Mouse (Mus musculus): ENCODE data around the gene Rsf1. TPM values are rescaled to one million over a fixed set of nuclear protein-coding genes. Genes with fewer than 3 reads are reported as not detected.

The Rsf1 gene
- total RNA-seq, 2 experiments from 2014 or later = 14.1 to 16.0 TPM

DNA sequence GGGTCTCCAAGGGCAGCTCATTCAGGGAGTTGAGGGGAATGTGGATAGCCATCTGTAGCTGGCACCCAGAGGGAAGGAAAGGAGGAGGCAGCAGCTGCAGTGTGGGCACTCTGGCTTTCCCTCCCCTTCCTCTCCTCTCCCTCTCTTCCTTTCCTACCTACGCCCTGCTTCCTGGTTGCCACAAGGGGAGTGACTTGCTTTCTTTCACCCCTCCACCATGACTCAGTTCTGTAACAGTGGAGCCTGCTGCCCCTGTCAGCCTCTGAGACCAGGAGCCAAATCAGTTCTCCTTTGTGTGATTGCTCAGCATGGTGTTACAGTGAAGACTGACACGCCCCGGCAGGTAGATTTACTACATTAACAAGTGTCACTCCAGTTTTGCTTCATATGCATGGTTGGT, 129.5 kb downstream of the Rsf1 start:
- H3K4me3 ChIP-seq = no peak overlapping the region
- no peak for TF ChIP-seq CTCF (IDR thresholded peaks at IDR 0.05)
- intact Hi-C loops (cut with DNase I) = no loop called here
- H3K27ac ChIP-seq = no peak overlapping the region
- DNase-seq = no peak

DNA sequence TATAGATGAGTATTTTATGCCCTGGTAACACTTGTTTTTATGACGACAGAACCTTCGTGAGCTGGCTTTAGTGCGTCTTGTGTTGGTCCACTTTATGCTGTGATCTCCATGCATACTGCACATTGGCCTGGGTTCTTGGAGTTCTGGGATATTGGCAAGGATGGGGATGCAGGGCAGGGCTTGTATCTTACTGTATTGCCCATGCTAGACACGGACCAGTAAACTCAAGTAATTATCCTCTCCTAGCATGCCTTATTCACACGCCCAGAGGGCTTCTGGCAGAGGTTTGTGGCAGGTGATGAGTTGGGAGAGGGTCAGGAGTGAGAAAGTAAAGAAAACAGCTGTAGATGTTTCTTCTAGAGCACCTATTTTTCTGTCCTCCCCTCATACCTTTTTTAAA, 135.0 kb downstream of the Rsf1 start:
- TF ChIP-seq CTCF (IDR thresholded peaks at IDR 0.05) = no peak
- no peak overlapping the region for H3K4me3 ChIP-seq
- no peak overlapping the region for H3K27ac ChIP-seq
- intact Hi-C loops (cut with DNase I) = no loop called here
- no peak for DNase-seq

- DNase-seq = no peak
- H3K27ac ChIP-seq = no peak overlapping the region
- intact Hi-C loops (cut with DNase I) = no loop called here
- no peak overlapping the region for H3K4me3 ChIP-seq
- no peak for TF ChIP-seq CTCF (IDR thresholded peaks at IDR 0.05)
Measured at GRCm38 (mm10) chr7:97717326-97717725, 137.6 kb downstream of the Rsf1 start.

GRCm38 (mm10) chr7:97719078-97719477, 139.4 kb downstream of the Rsf1 start:
- intact Hi-C loops (cut with DNase I) = no loop called here
- no peak overlapping the region for H3K27ac ChIP-seq
- DNase-seq = no peak
- no peak for TF ChIP-seq CTCF (IDR thresholded peaks at IDR 0.05)
- H3K4me3 ChIP-seq = no peak overlapping the region

DNA sequence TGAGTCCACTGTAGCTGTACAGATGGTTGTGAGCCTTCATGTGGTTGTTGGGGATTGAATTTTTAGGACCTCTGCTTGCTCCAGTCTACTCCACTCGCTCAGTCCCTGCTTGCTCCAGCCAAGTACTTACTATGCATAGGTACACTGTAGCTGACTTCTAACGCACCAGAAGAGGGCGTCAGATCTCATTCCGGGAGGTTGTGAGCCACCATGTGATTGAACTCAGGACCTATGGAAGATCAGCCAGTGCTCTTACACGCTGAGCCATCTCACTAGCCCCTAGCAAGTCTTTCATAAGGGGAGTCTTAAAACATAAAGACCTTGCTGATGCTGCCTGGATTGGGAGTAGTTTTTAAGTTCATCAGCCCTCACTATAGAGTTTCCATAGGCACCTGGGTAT, 140.4 kb downstream of the Rsf1 start:
- TF ChIP-seq CTCF (IDR thresholded peaks at IDR 0.05) = no peak
- DNase-seq = no peak
- Histone ChIP-seq H3K27ac (no peak overlapping the region), H3K4me3 (no peak overlapping the region)
- intact Hi-C loops (cut with DNase I) = no loop called here

DNA sequence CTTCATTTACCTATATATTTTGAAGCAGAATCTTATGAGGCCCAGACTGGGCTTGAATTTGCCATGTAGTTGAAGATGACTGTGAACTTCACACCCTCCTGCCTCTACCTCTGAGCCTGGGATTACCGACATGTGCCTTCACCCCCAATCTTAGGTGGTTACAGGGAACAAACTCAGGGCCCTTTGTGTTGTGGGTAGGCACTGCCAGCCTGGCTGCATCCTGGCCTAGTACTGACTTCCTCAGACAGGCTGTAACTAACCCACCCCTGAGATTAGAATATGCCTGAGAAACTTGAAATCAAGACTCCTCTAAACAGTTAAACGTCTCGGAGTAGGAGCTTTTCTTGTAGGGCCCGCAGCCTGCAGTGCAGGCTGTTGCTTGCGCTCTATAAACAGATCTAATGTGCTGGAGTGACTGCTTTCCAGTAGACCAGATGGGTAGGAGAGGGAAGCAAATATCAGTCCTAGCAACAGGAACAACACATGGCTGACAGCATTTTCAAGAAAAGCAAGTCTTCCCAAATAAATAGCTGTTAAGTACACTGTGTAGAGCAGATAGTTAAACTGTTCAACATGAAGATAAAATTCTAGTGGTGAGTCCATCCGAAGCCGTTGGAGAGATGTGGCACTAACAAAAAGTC, 142.7 kb downstream of the Rsf1 start:
- intact Hi-C loops (cut with DNase I) = no loop called here
- DNase-seq = no peak
- Histone ChIP-seq H3K4me3 (no peak overlapping the region), H3K27ac (no peak overlapping the region)
- no peak for TF ChIP-seq CTCF (IDR thresholded peaks at IDR 0.05)

GRCm38 (mm10) chr7:97723646-97724538, 144.2 kb downstream of the Rsf1 start:
- Histone ChIP-seq H3K27ac (no peak overlapping the region), H3K4me3 (no peak overlapping the region)
- TF ChIP-seq CTCF (IDR thresholded peaks at IDR 0.05) = no peak
- intact Hi-C loops (cut with DNase I) = no loop called here
- no peak for DNase-seq

DNA sequence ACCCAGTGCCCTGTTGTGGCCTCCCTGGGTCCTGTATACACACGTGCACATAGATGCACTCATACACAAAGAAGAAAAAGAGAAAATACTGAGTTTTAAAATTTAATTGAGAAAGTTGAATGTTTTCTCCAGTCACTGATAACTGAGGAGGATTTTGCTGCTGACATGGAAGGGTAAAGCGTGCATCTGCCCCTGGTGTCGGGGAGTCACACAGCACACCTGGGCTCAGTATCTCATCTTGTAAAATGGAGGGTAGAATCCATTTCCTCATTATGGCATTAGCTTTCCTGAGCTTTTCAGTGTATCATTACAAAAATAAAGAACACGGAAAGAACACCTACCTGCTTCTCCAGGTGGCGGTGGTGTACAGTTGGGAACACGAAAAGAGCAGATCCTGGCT, 145.7 kb downstream of the Rsf1 start:
- intact Hi-C loops (cut with DNase I) = no loop called here
- no peak for TF ChIP-seq CTCF (IDR thresholded peaks at IDR 0.05)
- no peak overlapping the region for H3K27ac ChIP-seq
- no peak overlapping the region for H3K4me3 ChIP-seq
- DNase-seq = no peak

GRCm38 (mm10) chr7:97726080-97726479, 146.4 kb downstream of the Rsf1 start:
- no peak for DNase-seq
- intact Hi-C loops (cut with DNase I) = no loop called here
- H3K27ac ChIP-seq = no peak overlapping the region
- no peak overlapping the region for H3K4me3 ChIP-seq
- no peak for TF ChIP-seq CTCF (IDR thresholded peaks at IDR 0.05)

DNA sequence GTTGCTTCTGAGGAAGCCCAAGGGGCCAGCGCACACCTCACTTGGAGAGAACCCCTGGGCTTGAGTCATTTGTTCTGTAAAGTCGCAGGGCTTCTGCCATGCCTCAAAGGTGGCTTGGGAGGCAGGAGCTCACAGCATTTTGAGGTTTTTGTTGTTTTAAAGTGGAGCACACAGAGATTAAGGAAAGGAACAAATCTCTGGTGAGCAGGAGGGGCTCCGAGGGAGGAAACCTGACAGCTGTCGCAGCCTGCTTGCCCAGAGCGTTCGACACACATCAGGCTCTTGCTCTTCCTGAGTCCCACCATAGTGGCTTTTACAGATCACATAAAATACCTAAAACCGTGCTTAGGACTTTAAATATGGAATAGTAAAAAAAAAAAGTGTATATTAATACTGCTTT, 147.1 kb downstream of the Rsf1 start:
- TF ChIP-seq CTCF (IDR thresholded peaks at IDR 0.05) = no peak
- Histone ChIP-seq H3K4me3 (no peak overlapping the region), H3K27ac (no peak overlapping the region)
- intact Hi-C loops (cut with DNase I) = no loop called here
- DNase-seq = no peak

DNA sequence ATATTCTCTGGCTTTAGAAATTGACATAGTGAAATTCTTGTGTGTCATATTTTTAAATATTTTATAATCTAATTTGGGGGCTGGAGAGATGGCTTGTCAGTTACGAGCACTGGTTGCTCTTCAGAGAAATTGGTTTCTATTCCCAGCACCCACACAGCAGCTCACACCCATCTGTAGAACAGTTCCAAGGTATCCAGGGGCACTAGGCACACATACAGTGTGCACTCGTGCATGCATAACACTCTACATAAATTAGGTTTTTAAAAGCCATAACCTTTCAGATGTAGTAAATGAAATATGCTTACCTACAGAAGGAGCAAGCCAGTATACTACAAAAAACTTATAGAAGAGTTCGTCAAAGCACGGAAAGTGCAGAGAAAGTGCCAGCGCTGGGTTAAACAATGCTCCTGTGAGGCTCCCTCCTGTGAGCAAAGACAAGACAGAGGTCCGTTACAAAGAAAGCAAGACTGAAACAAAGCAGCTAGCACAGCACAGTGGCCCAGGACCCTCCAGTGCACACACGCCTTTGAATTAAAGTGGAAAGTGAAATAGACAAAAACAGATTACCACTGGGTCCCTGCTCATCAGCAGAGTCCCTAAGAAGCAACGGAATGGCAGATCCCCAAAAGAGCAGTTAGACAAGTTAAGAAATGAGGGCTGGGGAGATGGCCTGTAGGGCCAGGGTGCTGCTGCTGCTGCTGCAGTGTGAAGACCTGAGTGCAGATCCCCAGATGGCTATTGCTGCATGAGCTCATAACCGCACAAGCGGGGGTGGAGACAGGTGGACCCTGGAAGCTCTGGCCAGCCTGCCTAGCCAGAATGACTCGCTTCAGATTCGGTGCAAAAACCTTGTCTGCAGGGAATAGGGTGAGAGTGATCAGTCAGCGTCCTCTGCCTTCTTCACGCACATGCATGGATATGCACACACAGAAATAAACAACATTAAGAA, 149.3 kb downstream of the Rsf1 start:
- H3K27ac ChIP-seq = no peak overlapping the region
- intact Hi-C loops (cut with DNase I) = no loop called here
- no peak overlapping the region for H3K4me3 ChIP-seq
- DNase-seq = no peak
- TF ChIP-seq CTCF (IDR thresholded peaks at IDR 0.05) = no peak

- no peak for TF ChIP-seq CTCF (IDR thresholded peaks at IDR 0.05)
- no peak overlapping the region for H3K4me3 ChIP-seq
- intact Hi-C loops (cut with DNase I) = no loop called here
- no peak for DNase-seq
- H3K27ac ChIP-seq = no peak overlapping the region
Measured at GRCm38 (mm10) chr7:97730427-97730826, 150.7 kb downstream of the Rsf1 start.

- TF ChIP-seq CTCF (IDR thresholded peaks at IDR 0.05) = no peak
- intact Hi-C loops (cut with DNase I) = no loop called here
- DNase-seq = no peak
- Histone ChIP-seq H3K27ac (no peak overlapping the region), H3K4me3 (no peak overlapping the region)
Measured at GRCm38 (mm10) chr7:97733606-97734005, 153.9 kb downstream of the Rsf1 start.

Data from gastrocnemius, adult 2 months (tissue).